Mouse (Mus musculus): ENCODE measurements around the gene Syk. TPM values are rescaled to one million over a fixed set of nuclear protein-coding genes. Genes with fewer than 3 reads are reported as not detected.

The Syk gene
- total and polyA plus RNA-seq, 2 experiments from 2014 or later, result 0.91 to 3.1 TPM

GRCm38 (mm10) chr13:52551275-52551674, 31.7 kb upstream of the Syk start:
- 88% methylated on average over 9 of the region's 9 CpGs for WGBS
- Histone ChIP-seq H3K27ac (ENCODE audit: low read depth, low read length) (no peak overlapping the region), H3K36me3 (ENCODE audit: insufficient read depth, low read length) (no peaks in the 10 kb centered on the region), H3K9ac (replicated peaks; ENCODE audit: low read length, poor library complexity, severe bottlenecking) (no peak overlapping the region), H3K27me3 (ENCODE audit: insufficient read depth, low read length) (no peaks in the 10 kb centered on the region), H3K9me3 (ENCODE audit: low read length) (no peaks in the 10 kb centered on the region), H3K4me2 (ENCODE audit: low read depth, low read length, poor library complexity, severe bottlenecking) (no peak overlapping the region), H3K4me3 (ENCODE audit: low read depth, low read length) (no peak overlapping the region), H3K4me1 (ENCODE audit: insufficient read depth, low read length) (no peaks in the 10 kb centered on the region)
- DNase-seq (ENCODE audit: low spot score), result no peak
- TF ChIP-seq CTCF (IDR thresholded peaks at IDR 0.05), result no peak
- no peak for ATAC-seq (ENCODE audit: low FRiP score)

- H3K4me3 ChIP-seq (ENCODE audit: low read depth, low read length), result no peak overlapping the region
- H3K27ac ChIP-seq (ENCODE audit: low read depth, low read length), result no peak overlapping the region; the same call in 1 of the 2 replicates
- WGBS, result 45% methylated on average over 9 of the region's 9 CpGs
- H3K36me3 ChIP-seq (ENCODE audit: insufficient read depth, low read length), result no peaks in the 10 kb centered on the region
- H3K4me1 ChIP-seq (ENCODE audit: insufficient read depth, low read length), result no peaks in the 10 kb centered on the region
- no peaks in the 10 kb centered on the region for H3K27me3 ChIP-seq (ENCODE audit: insufficient read depth, low read length)
- DNase-seq (ENCODE audit: low spot score) (no peak), ATAC-seq (ENCODE audit: low FRiP score) (peak; percentile 56; the same call in 1 of the 2 replicates)
- TF ChIP-seq CTCF (IDR thresholded peaks at IDR 0.05), result no peak
- no peak overlapping the region for H3K9ac ChIP-seq (replicated peaks; ENCODE audit: low read length, poor library complexity, severe bottlenecking)
- no peaks in the 10 kb centered on the region for H3K9me3 ChIP-seq (ENCODE audit: low read length)
- no peak overlapping the region for H3K4me2 ChIP-seq (ENCODE audit: low read depth, low read length, poor library complexity, severe bottlenecking)
Measured at GRCm38 (mm10) chr13:52552822-52553477, 30.0 kb upstream of the Syk start.

GRCm38 (mm10) chr13:52554722-52555121, 28.3 kb upstream of the Syk start:
- no peak for TF ChIP-seq CTCF (IDR thresholded peaks at IDR 0.05)

GRCm38 (mm10) chr13:52557421-52557820, 25.6 kb upstream of the Syk start:
- 66% methylated on average over 7 of the region's 7 CpGs for WGBS
- no peaks in the 10 kb centered on the region for H3K9me3 ChIP-seq (ENCODE audit: low read length)

More at GRCm38 (mm10) chr13:52554722-52555121, 28.3 kb upstream of the Syk start:
- Histone ChIP-seq H3K27ac (ENCODE audit: low read depth, low read length) (no peak overlapping the region), H3K9ac (replicated peaks; ENCODE audit: low read length, poor library complexity, severe bottlenecking) (no peak overlapping the region), H3K4me1 (ENCODE audit: insufficient read depth, low read length) (no peaks in the 10 kb centered on the region), H3K9me3 (ENCODE audit: low read length) (no peaks in the 10 kb centered on the region), H3K27me3 (ENCODE audit: insufficient read depth, low read length) (no peaks in the 10 kb centered on the region), H3K4me2 (ENCODE audit: low read depth, low read length, poor library complexity, severe bottlenecking) (no peak overlapping the region), H3K36me3 (ENCODE audit: insufficient read depth, low read length) (no peaks in the 10 kb centered on the region), H3K4me3 (ENCODE audit: low read depth, low read length) (no peak overlapping the region)
- WGBS, result 88% methylated on average over 9 of the region's 9 CpGs
- ATAC-seq (ENCODE audit: low FRiP score), result no peak
- no peak for DNase-seq (ENCODE audit: low spot score)

GRCm38 (mm10) chr13:52561367-52562165, 21.4 kb upstream of the Syk start:
- no peak for TF ChIP-seq CTCF (IDR thresholded peaks at IDR 0.05)
- Histone ChIP-seq H3K4me3 (ENCODE audit: low read depth, low read length) (no peak overlapping the region), H3K4me1 (ENCODE audit: insufficient read depth, low read length) (no peaks in the 10 kb centered on the region), H3K9ac (replicated peaks; ENCODE audit: low read length, poor library complexity, severe bottlenecking) (no peak overlapping the region), H3K27ac (ENCODE audit: low read depth, low read length) (no peak overlapping the region), H3K9me3 (ENCODE audit: low read length) (no peaks in the 10 kb centered on the region), H3K4me2 (ENCODE audit: low read depth, low read length, poor library complexity, severe bottlenecking) (no peak overlapping the region), H3K36me3 (ENCODE audit: insufficient read depth, low read length) (no peaks in the 10 kb centered on the region), H3K27me3 (ENCODE audit: insufficient read depth, low read length) (no peaks in the 10 kb centered on the region)
- 78% methylated on average over 8 of the region's 8 CpGs for WGBS
- no peak for ATAC-seq (ENCODE audit: low FRiP score)
- no peak for DNase-seq (ENCODE audit: low spot score)

More at GRCm38 (mm10) chr13:52557421-52557820, 25.6 kb upstream of the Syk start:
- no peak overlapping the region for H3K27ac ChIP-seq (ENCODE audit: low read depth, low read length)
- ATAC-seq (ENCODE audit: low FRiP score), result no peak
- no peaks in the 10 kb centered on the region for H3K36me3 ChIP-seq (ENCODE audit: insufficient read depth, low read length)
- no peaks in the 10 kb centered on the region for H3K27me3 ChIP-seq (ENCODE audit: insufficient read depth, low read length)
- no peak for TF ChIP-seq CTCF (IDR thresholded peaks at IDR 0.05)
- no peak overlapping the region for H3K4me2 ChIP-seq (ENCODE audit: low read depth, low read length, poor library complexity, severe bottlenecking)
- DNase-seq (ENCODE audit: low spot score), result no peak
- no peak overlapping the region for H3K4me3 ChIP-seq (ENCODE audit: low read depth, low read length)
- H3K9ac ChIP-seq (replicated peaks; ENCODE audit: low read length, poor library complexity, severe bottlenecking), result no peak overlapping the region
- H3K4me1 ChIP-seq (ENCODE audit: insufficient read depth, low read length), result no peaks in the 10 kb centered on the region

GRCm38 (mm10) chr13:52562166-52562571, 20.8 kb upstream of the Syk start:
- TF ChIP-seq CTCF (IDR thresholded peaks at IDR 0.05), result no peak
- H3K27me3 ChIP-seq (ENCODE audit: insufficient read depth, low read length), result no peaks in the 10 kb centered on the region
- H3K4me3 ChIP-seq (ENCODE audit: low read depth, low read length), result no peak overlapping the region
- 7% methylated on average over 4 of the region's 4 CpGs for WGBS
- H3K4me2 ChIP-seq (ENCODE audit: low read depth, low read length, poor library complexity, severe bottlenecking), result no peak overlapping the region
- no peaks in the 10 kb centered on the region for H3K36me3 ChIP-seq (ENCODE audit: insufficient read depth, low read length)
- no peaks in the 10 kb centered on the region for H3K4me1 ChIP-seq (ENCODE audit: insufficient read depth, low read length)
- ATAC-seq (ENCODE audit: low FRiP score) (no peak), DNase-seq (ENCODE audit: low spot score) (peak; percentile 58)
- no peaks in the 10 kb centered on the region for H3K9me3 ChIP-seq (ENCODE audit: low read length)
- H3K27ac ChIP-seq (ENCODE audit: low read depth, low read length), result no peak overlapping the region
- no peak overlapping the region for H3K9ac ChIP-seq (replicated peaks; ENCODE audit: low read length, poor library complexity, severe bottlenecking)

All from midbrain, postnatal 0 days (tissue).